Mouse (Mus musculus) cerebellum, adult (tissue): ENCODE measurements around the gene AI182371.

Source experiments
- ATAC-seq: cut with Nextera tagmentation; 2 replicates; pipeline ENCODE4 v1.9.2; 2017; ENCODE audit warnings: mild to moderate bottlenecking, moderate library complexity, mixed read lengths; ENCODE audit not compliant: insufficient number of reproducible peaks, low FRiP score, low TSS enrichment

The AI182371 gene

GRCm38 (mm10) chr2:35101443-35101842, at the start of gene AI182371:
Gene AI182371 (minus strand): TSS chr2:35101543.
- ATAC-seq: no peak

GRCm38 (mm10) chr2:35148806-35149205, 47.5 kb upstream of the AI182371 start:
- no peak for ATAC-seq

GRCm38 (mm10) chr2:35141673-35142072, 40.3 kb upstream of the AI182371 start:
- ATAC-seq: no peak

GRCm38 (mm10) chr2:35138576-35138975, 37.2 kb upstream of the AI182371 start:
- ATAC-seq: no peak

- ATAC-seq: no peak
These were observed 32.5 kb upstream of the AI182371 start for GRCm38 (mm10) chr2:35133891-35134290.

GRCm38 (mm10) chr2:35132662-35133055, 31.3 kb upstream of the AI182371 start:
- no peak for ATAC-seq

GRCm38 (mm10) chr2:35131991-35132661, 30.8 kb upstream of the AI182371 start:
- ATAC-seq: peak; percentile 99

- ATAC-seq: no peak
These were observed 30.1 kb upstream of the AI182371 start for GRCm38 (mm10) chr2:35131491-35131890.

GRCm38 (mm10) chr2:35124716-35125115, 23.4 kb upstream of the AI182371 start:
- ATAC-seq: no peak

- ATAC-seq: no peak
These were observed 9.2 kb upstream of the AI182371 start for GRCm38 (mm10) chr2:35110521-35110920.

- ATAC-seq: no peak
These were observed 8.6 kb upstream of the AI182371 start for GRCm38 (mm10) chr2:35109924-35110304.

- ATAC-seq: peak; percentile 92
These were observed 8.0 kb upstream of the AI182371 start, which contains the start of gene Cntrl for GRCm38 (mm10) chr2:35109141-35109923. Gene Cntrl (plus strand): TSS chr2:35109492.

GRCm38 (mm10) chr2:35108712-35109111, 7.4 kb upstream of the AI182371 start:
- ATAC-seq: peak; percentile 21; the same call in 1 of the 2 replicates

- no peak for ATAC-seq
These were observed 6.8 kb upstream of the AI182371 start for GRCm38 (mm10) chr2:35107984-35108635.

GRCm38 (mm10) chr2:35104843-35105242, 3.5 kb upstream of the AI182371 start:
- no peak for ATAC-seq

- no peak for ATAC-seq
These were observed 2.2 kb upstream of the AI182371 start for GRCm38 (mm10) chr2:35103558-35103957.

- ATAC-seq: no peak
These were observed 1.4 kb upstream of the AI182371 start for GRCm38 (mm10) chr2:35102777-35103176.

- no peak for ATAC-seq
These were observed 814 bp downstream of the AI182371 start for GRCm38 (mm10) chr2:35100529-35100928.

- ATAC-seq: no peak
These were observed 13.9 kb downstream of the AI182371 start for GRCm38 (mm10) chr2:35087418-35087817.

- no peak for ATAC-seq
These were observed 22.2 kb downstream of the AI182371 start for GRCm38 (mm10) chr2:35079166-35079565.

GRCm38 (mm10) chr2:35074328-35074727, 27.0 kb downstream of the AI182371 start:
- no peak for ATAC-seq
